Mouse (Mus musculus) neural tube, embryonic 12.5 days (tissue): ENCODE measurements around the gene Fuom. TPM values are rescaled to one million over a fixed set of nuclear protein-coding genes. Genes with fewer than 3 reads are reported as not detected.

Experiments
- ATAC-seq: fragments of 200-750 bp; cut with Nextera tagmentation; 2 replicates; pipeline ENCODE4 v1.8.0; 2017; ENCODE audit warnings: low read depth, mild to moderate bottlenecking, moderate TSS enrichment, moderate library complexity; ENCODE audit not compliant: low FRiP score
- H3K27ac ChIP-seq: fragments of 300-500 bp; sonication (generic); 2 replicates; pipeline ENCODE4 v1.5.1; 2016
- H3K27me3 ChIP-seq: fragments of 300-500 bp; sonication (generic); replicated peaks from 2 replicates; pipeline ENCODE4 v1.6.1; 2016; ENCODE audit warnings: mild to moderate bottlenecking
- H3K36me3 ChIP-seq: fragments of 300-500 bp; sonication (generic); 2 replicates; pipeline ENCODE4 v1.6.1; 2016; ENCODE audit warnings: mild to moderate bottlenecking
- H3K4me1 ChIP-seq: fragments of 300-500 bp; sonication (generic); 2 replicates; pipeline ENCODE4 v1.6.1; 2016
- H3K4me2 ChIP-seq: fragments of 300-500 bp; sonication (generic); replicated peaks from 2 replicates; pipeline ENCODE4 v1.6.1; 2016; ENCODE audit warnings: mild to moderate bottlenecking
- H3K4me3 ChIP-seq: fragments of 300-500 bp; sonication (generic); 2 replicates; pipeline ENCODE4 v1.5.1; 2016
- H3K9ac ChIP-seq: fragments of 300-500 bp; sonication (generic); 2 replicates; pipeline ENCODE4 v1.6.1; 2016; ENCODE audit warnings: mild to moderate bottlenecking
- H3K9me3 ChIP-seq: fragments of 300-500 bp; sonication (generic); 2 replicates; pipeline ENCODE4 v1.6.1; 2016; ENCODE audit warnings: mild to moderate bottlenecking
- WGBS: fragments of 180-500 bp; shearing (Covaris S2); methylation state at CpG from one replicate; pipeline ENCODE4 v1.1.7; 2016; 5-methylcytosine and 5-hydroxymethylcytosine counted together
- polyA plus RNA-seq: library from polyadenylated mRNA; unstranded; fragments of >200 nt; fragmentation: Nextera tagmentation; extraction: Ambion mirVana; gene quantifications from 2 replicates; pipeline ENCODE4 v1.2.1, GENCODE M21; 2016

Gene Fuom
- polyA plus RNA-seq, 1 experiment from 2014 or later: 22.3 TPM

DNA sequence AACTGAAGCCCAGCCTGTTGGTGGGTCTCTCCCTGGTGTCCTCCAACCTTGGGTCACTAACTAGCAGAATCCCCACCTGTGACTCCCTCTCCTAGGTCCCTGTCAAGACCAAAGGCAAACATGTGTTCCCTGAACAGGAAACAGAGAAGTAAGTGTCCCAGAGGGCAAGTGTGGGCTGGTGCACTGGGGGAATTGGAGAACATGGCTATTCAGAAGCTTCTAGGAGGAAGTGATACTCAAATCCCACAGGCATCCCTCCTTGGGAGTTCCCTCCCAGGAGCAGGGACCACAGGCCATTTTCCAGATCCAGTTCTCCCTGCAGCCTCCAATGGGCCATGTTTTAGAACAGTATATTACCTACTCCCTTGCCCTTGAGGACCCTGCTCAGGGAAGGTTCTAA, 6.2 kb downstream of the Fuom start:
- Histone ChIP-seq H3K4me1 (0 out of 2 replicates have a peak, but pooled peaks cover 1% of the 10 kb centered on the region), H3K27ac (no peak overlapping the region), H3K9ac (no peak overlapping the region), H3K9me3 (no peaks in the 10 kb centered on the region), H3K4me2 (no peak overlapping the region), H3K4me3 (no peak overlapping the region), H3K36me3 (no peaks in the 10 kb centered on the region), H3K27me3 (no peaks in the 10 kb centered on the region)
- ATAC-seq: no peak

- Histone ChIP-seq H3K9me3 (no peaks in the 10 kb centered on the region), H3K36me3 (no peaks in the 10 kb centered on the region), H3K9ac (no peak overlapping the region), H3K4me2 (no peak overlapping the region), H3K27ac (no peak overlapping the region), H3K27me3 (no peaks in the 10 kb centered on the region), H3K4me1 (no peaks in the 10 kb centered on the region), H3K4me3 (no peak overlapping the region)
- no peak for ATAC-seq
- WGBS: 59% methylated on average over 1 of the region's 1 CpGs
Observed at GRCm38 (mm10) chr7:140095556-140095955, 6.7 kb downstream of the Fuom start.

- H3K4me3 ChIP-seq: no peak overlapping the region
- no peak for ATAC-seq
- H3K36me3 ChIP-seq: no peaks in the 10 kb centered on the region
- H3K9me3 ChIP-seq: no peaks in the 10 kb centered on the region
- H3K4me2 ChIP-seq: no peak overlapping the region
- no peak overlapping the region for H3K27ac ChIP-seq
- no peaks in the 10 kb centered on the region for H3K27me3 ChIP-seq
- 73% methylated on average over 5 of the region's 5 CpGs for WGBS
- H3K4me1 ChIP-seq: no peaks in the 10 kb centered on the region
- H3K9ac ChIP-seq: no peak overlapping the region
Observed at GRCm38 (mm10) chr7:140094954-140095353, 7.3 kb downstream of the Fuom start.

GRCm38 (mm10) chr7:140092924-140093528, 9.2 kb downstream of the Fuom start, which contains the start of gene Prap1:
Prap1 (plus strand) TSS chr7:140093395.
- Histone ChIP-seq H3K4me3 (no peak within 1 kb of the TSS), H3K27ac (no peak within 1 kb of the TSS), H3K27me3 (no peaks in the 10 kb centered on the region), H3K4me2 (no peak within 1 kb of the TSS), H3K9me3 (no peaks in the 10 kb centered on the region), H3K4me1 (no peaks in the 10 kb centered on the region), H3K36me3 (no peaks in the 10 kb centered on the region), H3K9ac (no peak within 1 kb of the TSS)
- WGBS: 55% methylated on average over 5 of the region's 5 CpGs
- ATAC-seq: no peak

DNA sequence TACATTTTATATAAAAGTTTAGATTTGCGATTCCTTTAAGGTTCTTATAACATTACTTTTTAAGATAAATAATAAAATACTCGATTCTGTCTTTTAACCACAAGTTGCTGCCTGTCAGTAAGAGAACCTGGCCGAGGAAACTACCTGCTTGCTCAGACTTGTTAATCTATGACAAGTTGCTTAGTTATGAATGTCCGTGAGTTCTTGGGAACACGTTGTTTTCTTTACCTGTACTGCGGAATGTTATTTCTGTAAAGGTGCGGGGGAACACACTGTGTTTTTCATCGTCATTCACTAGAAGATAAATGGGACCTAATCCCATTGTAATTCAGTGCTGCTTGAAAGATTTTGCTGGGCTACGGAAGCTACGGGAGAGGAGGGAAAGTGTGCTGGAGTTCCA, 11.6 kb downstream of the Fuom start:
- 84% methylated on average over 10 of the region's 10 CpGs for WGBS
- Histone ChIP-seq H3K9me3 (no peaks in the 10 kb centered on the region), H3K36me3 (no peaks in the 10 kb centered on the region), H3K27me3 (no peaks in the 10 kb centered on the region), H3K4me3 (no peak overlapping the region), H3K27ac (no peak overlapping the region), H3K4me2 (no peak overlapping the region), H3K4me1 (no peaks in the 10 kb centered on the region), H3K9ac (no peak overlapping the region)
- ATAC-seq: no peak

DNA sequence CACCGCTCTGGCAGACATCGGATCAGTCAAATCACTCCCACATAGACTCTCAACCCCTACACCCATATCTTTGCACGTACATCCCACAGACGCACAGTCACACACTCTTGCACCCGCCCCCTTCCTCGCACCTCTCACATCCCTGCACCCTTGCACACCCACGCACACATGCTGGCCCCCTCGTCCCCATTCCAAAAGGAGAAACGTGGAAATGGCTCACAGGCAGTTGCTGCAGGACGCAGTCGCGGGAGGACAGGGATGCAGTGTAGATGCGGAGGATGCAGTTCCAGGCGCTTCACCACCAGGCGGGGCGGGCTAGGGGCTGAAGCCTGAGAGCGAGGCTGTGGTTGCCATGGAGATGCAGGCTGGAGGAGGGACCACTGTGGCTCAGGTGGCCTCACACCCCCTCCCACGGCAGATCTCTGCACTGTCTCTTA, 20.0 kb downstream of the Fuom start, which contains the start of gene Caly:
Caly (minus strand) TSS at position 307 of the 437 bp plus-strand sequence.
- H3K4me3 ChIP-seq: peak within 1 kb of the TSS; percentile 23
- H3K36me3 ChIP-seq: no peaks in the 10 kb centered on the region
- H3K9me3 ChIP-seq: no peaks in the 10 kb centered on the region
- 6% methylated on average over 18 of the region's 18 CpGs for WGBS
- peak within 1 kb of the TSS; percentile 67 for H3K4me2 ChIP-seq
- H3K27me3 ChIP-seq: peaks cover 11% of the 10 kb centered on the region
- H3K9ac ChIP-seq: peak within 1 kb of the TSS; percentile 53
- ATAC-seq: peak; percentile 78
- peaks cover 24% of the 10 kb centered on the region for H3K4me1 ChIP-seq
- H3K27ac ChIP-seq: peak within 1 kb of the TSS; percentile 3; the same call in 1 of the 2 replicates

DNA sequence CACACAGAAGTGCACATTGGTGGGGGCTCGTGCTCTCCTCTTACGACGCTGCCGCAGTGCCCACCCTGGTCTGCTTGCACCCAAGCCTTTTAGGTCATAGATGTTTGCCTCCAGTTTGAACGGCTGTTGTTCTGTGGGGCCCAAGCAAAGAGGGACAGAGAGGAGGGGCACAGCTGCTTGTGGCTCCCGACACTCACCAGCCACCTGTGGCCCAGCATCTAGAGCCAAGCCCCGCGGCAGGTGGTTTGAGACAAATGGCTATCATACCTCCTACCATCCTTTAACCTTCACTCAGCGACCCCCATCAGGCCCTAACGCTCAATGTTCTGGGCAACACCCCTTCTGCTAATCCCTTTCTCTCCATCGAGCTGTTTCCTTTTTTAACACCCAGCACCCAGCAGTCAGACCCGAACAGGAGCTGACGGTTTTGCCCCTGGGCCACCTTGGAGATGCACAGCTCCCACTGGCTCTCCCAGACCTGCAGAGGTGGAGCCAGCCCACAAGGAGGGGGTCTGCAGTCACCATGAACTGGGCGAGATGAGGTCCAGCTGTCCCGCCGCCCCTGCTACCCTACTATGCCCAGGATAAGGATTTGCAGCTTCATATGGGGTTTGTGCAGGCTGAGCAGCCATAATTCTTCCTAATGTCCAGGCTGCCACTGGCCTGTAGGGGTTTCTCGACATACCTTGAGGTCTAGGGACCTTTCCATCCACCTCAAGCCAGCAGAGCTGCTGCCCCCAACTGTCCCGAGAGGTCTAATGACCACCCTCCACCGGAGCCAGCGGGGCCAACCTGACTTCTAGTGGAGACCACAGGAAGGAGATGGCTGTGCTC, 20.6 kb downstream of the Fuom start:
- H3K27ac ChIP-seq: 0 out of 2 replicates have a peak overlapping the region, but pooled peaks have one; percentile 3
- H3K36me3 ChIP-seq: no peaks in the 10 kb centered on the region
- peak overlapping the region; percentile 23 for H3K4me3 ChIP-seq
- no peaks in the 10 kb centered on the region for H3K9me3 ChIP-seq
- peaks cover 11% of the 10 kb centered on the region for H3K27me3 ChIP-seq
- ATAC-seq: peak; percentile 27
- H3K4me2 ChIP-seq: peak overlapping the region; percentile 67
- peak overlapping the region; percentile 53 for H3K9ac ChIP-seq
- peaks cover 24% of the 10 kb centered on the region for H3K4me1 ChIP-seq
- WGBS: 18% methylated on average over 20 of the region's 20 CpGs

GRCm38 (mm10) chr7:140080503-140081156, 21.6 kb downstream of the Fuom start:
- Histone ChIP-seq H3K9ac (peak overlapping the region; percentile 53), H3K27me3 (peaks cover 11% of the 10 kb centered on the region), H3K9me3 (no peaks in the 10 kb centered on the region), H3K4me2 (peak overlapping the region; percentile 67), H3K4me1 (peaks cover 24% of the 10 kb centered on the region), H3K27ac (peak overlapping the region; percentile 43; the same call in 1 of the 2 replicates), H3K4me3 (peak overlapping the region; percentile 23), H3K36me3 (no peaks in the 10 kb centered on the region)
- 3% methylated on average over 24 of the region's 24 CpGs for WGBS
- peak; percentile 81 for ATAC-seq

DNA sequence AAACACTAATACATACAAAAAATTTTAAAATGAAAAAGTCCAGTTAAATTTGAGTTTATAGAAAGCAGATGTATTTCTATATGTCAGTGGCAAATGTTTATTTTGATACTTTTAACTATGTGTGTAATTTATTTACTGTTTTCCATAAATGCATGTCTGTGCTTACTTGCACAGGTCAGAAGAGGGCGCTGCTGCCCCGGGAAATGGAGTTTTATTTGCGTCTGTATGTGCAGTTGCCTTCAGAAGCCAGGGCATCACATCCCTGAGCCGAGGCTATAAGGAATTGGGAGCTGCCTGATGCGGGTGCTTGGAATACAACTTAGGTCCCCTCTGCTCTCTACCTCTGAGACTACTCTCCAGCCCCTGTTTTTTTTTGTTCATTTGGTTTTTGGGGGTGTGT, 23.5 kb downstream of the Fuom start:
- H3K9me3 ChIP-seq: no peaks in the 10 kb centered on the region
- 3% methylated on average over 5 of the region's 5 CpGs for WGBS
- no peak overlapping the region for H3K27ac ChIP-seq
- peaks cover 24% of the 10 kb centered on the region for H3K4me1 ChIP-seq
- H3K27me3 ChIP-seq: peaks cover 11% of the 10 kb centered on the region
- no peak overlapping the region for H3K9ac ChIP-seq
- H3K36me3 ChIP-seq: no peaks in the 10 kb centered on the region
- ATAC-seq: no peak
- H3K4me2 ChIP-seq: no peak overlapping the region
- H3K4me3 ChIP-seq: no peak overlapping the region

DNA sequence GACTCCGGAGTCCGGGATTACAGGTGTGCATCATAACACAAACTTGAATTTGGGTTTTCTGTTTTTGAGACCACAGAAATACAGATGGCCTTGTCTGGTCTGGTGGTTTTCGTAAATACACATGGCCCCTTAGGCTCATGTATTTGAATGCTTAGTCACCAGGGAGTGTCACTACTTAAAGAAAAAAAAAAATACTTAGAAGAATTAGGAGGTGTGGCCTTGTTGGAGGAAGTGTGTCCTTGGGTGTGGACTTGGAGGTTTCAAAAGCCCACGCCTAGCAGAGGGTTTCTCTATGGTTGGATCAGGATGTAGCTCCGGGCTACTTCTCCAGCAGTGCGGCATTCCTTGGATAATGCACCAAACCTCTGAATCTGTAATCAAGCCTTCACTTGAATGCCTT, 24.5 kb downstream of the Fuom start:
- H3K4me2 ChIP-seq: no peak overlapping the region
- WGBS: 80% methylated on average over 6 of the region's 6 CpGs
- H3K9ac ChIP-seq: no peak overlapping the region
- H3K36me3 ChIP-seq: no peaks in the 10 kb centered on the region
- H3K27ac ChIP-seq: no peak overlapping the region
- ATAC-seq: no peak
- no peaks in the 10 kb centered on the region for H3K9me3 ChIP-seq
- H3K4me3 ChIP-seq: no peak overlapping the region
- peaks cover 11% of the 10 kb centered on the region for H3K27me3 ChIP-seq
- peaks cover 24% of the 10 kb centered on the region for H3K4me1 ChIP-seq

DNA sequence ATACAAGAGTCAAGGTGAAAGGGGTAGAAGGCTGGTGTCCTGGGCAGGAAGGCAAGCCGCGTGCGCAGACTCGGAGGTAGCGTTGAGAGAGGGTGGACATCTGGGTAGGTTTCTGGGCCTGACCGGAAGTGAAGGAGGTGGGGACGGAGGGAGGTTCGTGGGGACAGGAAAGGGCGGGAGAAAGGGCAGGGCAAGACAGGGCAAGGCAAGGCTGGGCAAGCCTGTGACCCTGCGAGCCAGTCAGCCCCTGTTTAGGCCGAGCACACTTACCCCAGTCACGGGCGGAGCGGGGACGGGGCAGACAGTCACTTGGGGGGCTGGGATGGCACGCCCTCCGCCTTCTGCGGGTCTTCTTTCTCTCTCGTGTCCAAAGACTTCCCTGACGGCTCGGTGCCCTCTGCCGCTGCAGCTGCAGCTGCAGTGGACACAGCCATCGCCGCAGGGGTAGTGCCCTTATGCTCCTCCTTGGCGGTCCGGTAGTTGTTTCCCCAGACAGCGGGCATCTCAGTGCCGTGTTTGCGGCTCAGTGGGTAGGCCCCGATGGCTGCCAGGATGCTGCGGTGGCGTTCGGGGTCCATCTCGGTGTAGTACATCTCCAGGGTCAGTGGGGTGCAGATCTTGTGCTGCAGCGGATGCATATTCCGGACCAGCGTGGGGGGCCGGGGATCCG, 32.1 kb downstream of the Fuom start:
- 0 out of 2 replicates have a peak overlapping the region, but pooled peaks have one; percentile 33 for H3K9ac ChIP-seq
- no peaks in the 10 kb centered on the region for H3K9me3 ChIP-seq
- WGBS: 33% methylated on average over 39 of the region's 39 CpGs
- H3K27ac ChIP-seq: no peak overlapping the region
- ATAC-seq: no peak
- H3K27me3 ChIP-seq: no peaks in the 10 kb centered on the region
- H3K4me2 ChIP-seq: peak overlapping the region; percentile 44
- H3K4me1 ChIP-seq: 0 out of 2 replicates have a peak, but pooled peaks cover 6% of the 10 kb centered on the region
- no peak overlapping the region for H3K4me3 ChIP-seq
- H3K36me3 ChIP-seq: no peaks in the 10 kb centered on the region
